Mouse (Mus musculus) heart, adult 2 months (tissue): ENCODE results near the gene Phgdh.

Experiments used
- CTCF ChIP-seq: fragments of 200-600 bp; IDR thresholded peaks from 2 replicates; pipeline ENCODE4 v1.8.1; 2022; ENCODE audit warnings: antibody characterized with exemption, mild to moderate bottlenecking, moderate library complexity
- POLR2A ChIP-seq: fragments of 200-500 bp; IDR thresholded peaks from 2 replicates; pipeline ENCODE4 v1.6.1; 2011; ENCODE audit warnings: mild to moderate bottlenecking, low read depth, low read length, control low read depth; ENCODE audit not compliant: insufficient read depth

DNA sequence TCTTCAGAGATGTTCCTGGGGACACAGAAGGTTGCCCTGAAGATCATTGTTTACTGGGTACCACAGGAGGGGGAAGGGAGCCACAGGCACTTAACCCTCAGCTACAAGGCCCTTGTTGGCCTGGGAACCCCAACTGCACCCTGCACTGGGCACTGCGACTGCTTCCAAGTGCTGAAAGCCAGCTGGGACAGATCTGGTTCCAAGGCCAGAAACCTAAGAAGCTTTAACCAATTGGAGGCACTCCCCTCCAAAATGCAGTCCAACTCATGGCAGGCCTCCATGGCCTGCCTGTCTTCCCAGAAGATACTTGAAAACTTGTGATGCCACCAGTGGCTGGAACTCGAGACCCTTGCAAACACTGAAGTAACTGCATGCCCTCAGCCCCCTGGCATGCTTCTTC, 24.6 kb downstream of the Phgdh start:
- TF ChIP-seq CTCF (no peak), POLR2A (no peak)
